Mouse (Mus musculus): ENCODE data around the gene Ostf1. TPM values are rescaled to one million over a fixed set of nuclear protein-coding genes. Genes with fewer than 3 reads are reported as not detected.
A peak's percentile ranks its signal among the peaks of the same experiment; 100 is the strongest.
"Not testable (repeated sequence)": the region's sequence is repeated elsewhere in the genome, so short reads cannot be mapped to it uniquely, and the experiment has no call there.

Ostf1 gene
- polyA plus RNA-seq, 1 experiment, result 119 TPM

DNA sequence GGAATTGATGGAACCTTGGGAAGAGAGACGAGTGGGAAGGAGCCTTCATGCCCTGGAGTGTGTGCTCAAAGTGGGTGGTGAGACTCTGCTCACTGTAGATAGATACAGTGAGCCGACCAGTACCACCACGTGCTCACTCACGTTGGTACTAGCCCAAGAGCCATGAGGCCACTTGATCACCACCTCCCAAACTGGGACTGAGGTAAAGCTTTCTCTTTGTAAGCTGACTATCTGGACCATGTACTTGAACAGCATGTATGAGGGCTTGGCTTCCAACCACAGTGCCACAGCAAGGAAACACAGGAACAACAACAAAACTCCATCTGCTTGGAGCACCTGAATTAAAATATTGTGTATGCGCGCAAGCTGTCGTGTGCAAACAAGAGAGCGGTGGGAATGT is 42.3 kb downstream of the Ostf1 start:
- no peak for TF ChIP-seq MYOD1 (IDR thresholded peaks at IDR 0.05; ENCODE audit: control insufficient read depth in 1 of 3, insufficient read length in 2 of 3, low read depth in 2 of 3)
- no peak for TF ChIP-seq TCF3 (IDR thresholded peaks at IDR 0.05; ENCODE audit: insufficient read length, low read depth)
- no peak for TF ChIP-seq REST (IDR thresholded peaks at IDR 0.05; ENCODE audit: insufficient read depth, insufficient read length)
- TF ChIP-seq E2F4 (IDR thresholded peaks at IDR 0.05; ENCODE audit: insufficient read depth), result no peak
- no peak for TF ChIP-seq MYOG (IDR thresholded peaks at IDR 0.05; ENCODE audit: control insufficient read depth in 1 of 3, insufficient read depth in 1 of 3, insufficient read length in 2 of 3, low read depth in 2 of 3)
- TF ChIP-seq TCF12 (IDR thresholded peaks at IDR 0.05; ENCODE audit: insufficient read depth, poor library complexity, severe bottlenecking), result no peak
- no peak for TF ChIP-seq MAX (IDR thresholded peaks at IDR 0.05; ENCODE audit: low read depth)
- TF ChIP-seq USF1 (IDR thresholded peaks at IDR 0.05; ENCODE audit: low read depth), result no peak
- TF ChIP-seq SRF (IDR thresholded peaks at IDR 0.05; ENCODE audit: control insufficient read depth, insufficient read length, low read depth), result no peak
- TF ChIP-seq CEBPB (IDR thresholded peaks at IDR 0.05; ENCODE audit: insufficient read depth, poor library complexity, severe bottlenecking), result no peak
- Histone ChIP-seq H3ac (ENCODE audit: control insufficient read depth, insufficient read length) (no peak overlapping the region), H3K27me3 (ENCODE audit: control insufficient read depth, insufficient read depth, insufficient read length) (no peaks in the 10 kb centered on the region), H3K4me3 (no peak overlapping the region), H3K36me3 (ENCODE audit: control insufficient read depth, insufficient read depth) (peaks cover 23% of the 10 kb centered on the region), H3K4me2 (ENCODE audit: low read depth) (no peak overlapping the region), H3K79me2 (ENCODE audit: control insufficient read depth, insufficient read depth) (no peaks in the 10 kb centered on the region)

DNA sequence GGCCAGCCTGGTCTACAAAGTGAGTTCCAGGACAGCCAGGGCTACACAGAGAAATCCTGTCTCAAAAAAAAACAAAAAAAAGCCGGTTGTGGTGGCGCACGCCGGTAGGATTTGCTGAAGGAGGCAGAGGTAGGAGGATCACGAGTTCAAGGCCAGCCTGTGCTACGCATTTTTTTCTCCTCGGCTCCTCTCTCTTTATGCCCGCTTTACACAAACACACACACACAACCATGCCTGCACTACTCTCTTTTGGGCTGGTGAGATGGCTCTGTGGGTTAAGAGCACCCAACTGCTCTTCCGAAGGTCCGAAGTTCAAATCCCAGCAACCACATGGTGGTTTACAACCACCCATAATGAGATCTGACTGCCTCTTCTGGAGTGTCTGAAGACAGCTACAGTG is 42.8 kb downstream of the Ostf1 start:
- H3ac ChIP-seq (ENCODE audit: control insufficient read depth, insufficient read length); H3K4me3 ChIP-seq; H3K4me2 ChIP-seq (ENCODE audit: low read depth); H3K27me3 ChIP-seq (ENCODE audit: control insufficient read depth, insufficient read depth, insufficient read length); H3K79me2 ChIP-seq (ENCODE audit: control insufficient read depth, insufficient read depth): not testable (repeated sequence)
- peaks cover 23% of the 10 kb centered on the region for H3K36me3 ChIP-seq (ENCODE audit: control insufficient read depth, insufficient read depth)

DNA sequence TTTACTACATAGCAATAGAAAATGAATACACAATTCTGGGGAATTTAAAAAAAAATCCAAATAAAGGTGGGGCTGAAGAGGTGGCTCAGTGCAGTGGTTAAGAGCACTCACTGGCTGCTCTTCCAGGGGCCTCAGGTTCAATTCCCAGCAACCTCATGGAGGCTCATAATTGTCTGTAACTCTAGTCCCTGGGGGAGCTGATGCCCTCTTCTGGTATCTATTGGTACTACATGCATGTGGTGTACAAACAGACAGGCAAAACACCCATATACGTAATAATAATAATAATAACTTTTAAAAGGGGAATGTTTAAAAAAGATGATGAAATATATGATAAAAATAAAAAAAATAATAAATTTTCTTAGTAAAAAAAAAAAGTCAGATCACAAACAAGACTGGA is 43.4 kb downstream of the Ostf1 start:
- Histone ChIP-seq H3K4me3 (no peak overlapping the region), H3K4me2 (ENCODE audit: low read depth) (no peak overlapping the region), H3K36me3 (ENCODE audit: control insufficient read depth, insufficient read depth) (peaks cover 24% of the 10 kb centered on the region), H3K79me2 (ENCODE audit: control insufficient read depth, insufficient read depth) (no peaks in the 10 kb centered on the region), H3K27me3 (ENCODE audit: control insufficient read depth, insufficient read depth, insufficient read length) (no peaks in the 10 kb centered on the region), H3ac (ENCODE audit: control insufficient read depth, insufficient read length) (no peak overlapping the region)
- TF ChIP-seq POLR2A (IDR thresholded peaks at IDR 0.05; ENCODE audit: insufficient read length, low read depth), result no peak
- TF ChIP-seq TCF3 (IDR thresholded peaks at IDR 0.05; ENCODE audit: insufficient read length, low read depth), result no peak
- TF ChIP-seq MYOD1 (IDR thresholded peaks at IDR 0.05; ENCODE audit: control insufficient read depth in 1 of 3, insufficient read length in 2 of 3, low read depth in 2 of 3), result no peak
- TF ChIP-seq E2F4 (IDR thresholded peaks at IDR 0.05; ENCODE audit: insufficient read depth), result no peak

DNA sequence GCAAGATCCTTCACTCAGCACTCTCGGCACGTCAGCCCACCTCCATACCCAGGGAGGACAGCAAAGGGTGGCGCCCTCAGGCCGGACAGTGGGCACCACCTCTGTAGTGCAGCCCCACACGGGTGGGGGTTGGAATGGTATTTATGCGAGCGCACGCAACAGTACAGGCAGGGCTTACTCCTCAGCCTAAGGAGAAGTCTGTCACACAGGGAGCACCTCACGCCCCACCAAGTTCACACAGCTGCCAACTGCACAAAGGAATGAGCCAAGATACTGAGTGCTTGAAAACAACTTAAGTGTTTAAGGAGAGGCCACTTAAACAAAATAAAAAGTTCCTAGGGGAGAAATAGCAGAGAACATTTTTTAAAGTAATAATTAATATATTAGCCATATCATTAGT is 44.5 kb downstream of the Ostf1 start:
- no peak for TF ChIP-seq POLR2A (IDR thresholded peaks at IDR 0.05; ENCODE audit: insufficient read length, low read depth)
- TF ChIP-seq POLR2AphosphoS2 (IDR thresholded peaks at IDR 0.05; ENCODE audit: insufficient read length, low read depth), result peak; percentile 10
- TF ChIP-seq USF1 (IDR thresholded peaks at IDR 0.05; ENCODE audit: low read depth), result no peak
- TF ChIP-seq REST (IDR thresholded peaks at IDR 0.05; ENCODE audit: insufficient read depth, insufficient read length), result no peak
- no peaks in the 10 kb centered on the region for H3K27me3 ChIP-seq (ENCODE audit: control insufficient read depth, insufficient read depth, insufficient read length)

DNA sequence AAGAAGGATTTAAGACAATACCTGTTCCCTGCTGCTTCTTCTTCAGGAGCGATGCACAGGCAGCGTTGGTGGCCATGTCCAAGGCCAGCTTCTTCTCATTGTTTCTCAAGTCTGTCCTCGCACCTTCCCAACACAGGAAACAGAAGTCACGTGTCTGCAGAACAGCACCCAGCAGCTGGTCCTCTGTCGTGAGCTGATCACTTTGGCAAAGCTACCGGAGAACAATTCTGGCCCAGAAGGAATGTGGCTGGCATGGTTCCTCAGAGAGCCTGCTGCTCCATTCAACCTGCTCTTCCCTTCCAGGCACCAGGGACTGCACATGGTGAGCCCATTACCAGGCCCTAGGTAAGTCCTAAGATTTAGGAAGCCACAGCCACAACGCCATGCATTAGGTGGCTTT is 47.0 kb downstream of the Ostf1 start:
- Histone ChIP-seq H3K36me3 (ENCODE audit: control insufficient read depth, insufficient read depth) (peaks cover 20% of the 10 kb centered on the region), H3K4me2 (ENCODE audit: low read depth) (no peak overlapping the region)

More for the DNA sequence above, 44.5 kb downstream of the Ostf1 start:
- Histone ChIP-seq H3K36me3 (ENCODE audit: control insufficient read depth, insufficient read depth) (peaks cover 15% of the 10 kb centered on the region), H3K79me2 (ENCODE audit: control insufficient read depth, insufficient read depth) (no peaks in the 10 kb centered on the region), H3K4me2 (ENCODE audit: low read depth) (no peak overlapping the region), H3K4me3 (no peak overlapping the region), H3ac (ENCODE audit: control insufficient read depth, insufficient read length) (no peak overlapping the region)

DNA sequence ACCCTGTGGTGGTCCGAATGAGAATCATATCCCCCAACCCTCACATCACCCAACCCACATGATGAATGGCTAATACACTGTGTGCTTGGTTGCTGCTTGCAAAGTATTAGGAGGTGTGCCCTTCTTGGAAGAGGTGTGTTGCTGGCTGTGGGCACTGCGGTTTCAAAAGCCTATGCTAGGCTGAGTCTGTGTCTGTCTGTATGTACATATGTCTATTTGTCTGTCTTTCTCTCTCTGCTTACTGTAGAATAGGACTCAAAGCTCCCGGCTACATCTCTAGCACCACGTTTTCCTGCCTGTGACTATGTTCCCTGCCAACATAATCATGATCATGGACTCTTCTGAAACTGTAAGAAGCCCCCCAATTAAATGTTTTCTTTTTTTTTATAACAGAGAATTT is 47.9 kb downstream of the Ostf1 start:
- Histone ChIP-seq H3K4me3 (no peak overlapping the region), H3ac (ENCODE audit: control insufficient read depth, insufficient read length) (no peak overlapping the region), H3K27me3 (ENCODE audit: control insufficient read depth, insufficient read depth, insufficient read length) (no peaks in the 10 kb centered on the region), H3K4me2 (ENCODE audit: low read depth) (no peak overlapping the region), H3K79me2 (ENCODE audit: control insufficient read depth, insufficient read depth) (no peaks in the 10 kb centered on the region), H3K36me3 (ENCODE audit: control insufficient read depth, insufficient read depth) (peaks cover 20% of the 10 kb centered on the region)
- TF ChIP-seq CEBPB (IDR thresholded peaks at IDR 0.05; ENCODE audit: insufficient read depth, poor library complexity, severe bottlenecking) (no peak), SRF (IDR thresholded peaks at IDR 0.05; ENCODE audit: control insufficient read depth, insufficient read length, low read depth) (no peak)

More for the DNA sequence above, 47.0 kb downstream of the Ostf1 start:
- H3K4me3 ChIP-seq, result no peak overlapping the region
- no peak for TF ChIP-seq USF1 (IDR thresholded peaks at IDR 0.05; ENCODE audit: low read depth)
- TF ChIP-seq POLR2AphosphoS2 (IDR thresholded peaks at IDR 0.05; ENCODE audit: insufficient read length, low read depth), result no peak
- TF ChIP-seq TCF12 (IDR thresholded peaks at IDR 0.05; ENCODE audit: insufficient read depth, poor library complexity, severe bottlenecking), result no peak
- TF ChIP-seq MYOG (IDR thresholded peaks at IDR 0.05; ENCODE audit: control insufficient read depth in 1 of 3, insufficient read depth in 1 of 3, insufficient read length in 2 of 3, low read depth in 2 of 3), result no peak
- TF ChIP-seq MYOD1 (IDR thresholded peaks at IDR 0.05; ENCODE audit: control insufficient read depth in 1 of 3, insufficient read length in 2 of 3, low read depth in 2 of 3), result no peak
- TF ChIP-seq MAX (IDR thresholded peaks at IDR 0.05; ENCODE audit: low read depth), result no peak
- no peak for TF ChIP-seq POLR2A (IDR thresholded peaks at IDR 0.05; ENCODE audit: insufficient read length, low read depth)
- TF ChIP-seq REST (IDR thresholded peaks at IDR 0.05; ENCODE audit: insufficient read depth, insufficient read length), result no peak
- no peak for TF ChIP-seq TCF3 (IDR thresholded peaks at IDR 0.05; ENCODE audit: insufficient read length, low read depth)
- H3K27me3 ChIP-seq (ENCODE audit: control insufficient read depth, insufficient read depth, insufficient read length), result no peaks in the 10 kb centered on the region
- no peak overlapping the region for H3ac ChIP-seq (ENCODE audit: control insufficient read depth, insufficient read length)
- no peaks in the 10 kb centered on the region for H3K79me2 ChIP-seq (ENCODE audit: control insufficient read depth, insufficient read depth)
